Mouse (Mus musculus) gastrocnemius, adult 2 months (tissue): ENCODE results near the gene Adgrl3. TPM values are rescaled to one million over a fixed set of nuclear protein-coding genes. Genes with fewer than 3 reads are reported as not detected.
A peak's percentile ranks its signal among the peaks of the same experiment; 100 is the strongest.

ENCODE experiments used
- DNase-seq: peaks from one replicate; pipeline ENCODE4 v3.0.0; 2022
- H3K27ac ChIP-seq: fragments of 200-600 bp; 2 replicates; pipeline ENCODE4 v1.8.1; 2022; ENCODE audit warnings: mild to moderate bottlenecking
- H3K4me3 ChIP-seq: fragments of 200-600 bp; 2 replicates; pipeline ENCODE4 v1.8.1; 2022; ENCODE audit warnings: mild to moderate bottlenecking, moderate library complexity
- CTCF ChIP-seq: fragments of 200-600 bp; IDR thresholded peaks from 2 replicates; pipeline ENCODE4 v1.8.1; 2022; ENCODE audit warnings: antibody characterized with exemption, mild to moderate bottlenecking, moderate library complexity
- intact Hi-C: fragments of 180-260 bp; cut with DNase I; formaldehyde crosslinking; loops from one replicate; pipeline ENCODE4 v1.15.1; 2025
- total RNA-seq, 2 experiments: library from RNA; stranded (reverse); gene quantifications; 2 replicates each; pipeline ENCODE4 v1.2.3; 2021

Adgrl3 gene
- total RNA-seq, 2 experiments from 2014 or later, result 0.51 to 0.73 TPM

DNA sequence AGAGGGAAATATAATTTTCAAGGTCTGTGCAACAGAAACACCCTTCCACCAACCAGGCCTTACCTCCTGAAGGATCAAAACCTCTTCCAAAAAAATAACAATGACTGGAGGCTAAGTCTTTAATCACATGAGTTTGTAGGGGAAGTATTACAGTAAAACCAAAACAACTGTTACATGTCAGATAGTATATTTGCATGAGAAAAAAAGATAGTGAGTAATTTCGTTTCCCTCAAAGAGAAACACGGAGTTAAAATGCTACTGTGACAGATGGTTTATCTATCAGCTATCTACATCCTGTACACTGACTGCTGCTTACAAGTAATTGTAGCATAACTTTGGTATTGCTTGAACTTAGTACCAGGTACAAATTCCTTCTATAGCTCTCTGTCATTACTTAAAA is 616.2 kb downstream of the Adgrl3 start:
- DNase-seq, result no peak

GRCm38 (mm10) chr5:81638422-81638821 is 618.5 kb downstream of the Adgrl3 start:
- Histone ChIP-seq H3K27ac (no peak overlapping the region), H3K4me3 (no peak overlapping the region)
- intact Hi-C loops, result no loop called here
- no peak for DNase-seq
- TF ChIP-seq CTCF, result no peak

More for the DNA sequence above, 616.2 kb downstream of the Adgrl3 start:
- no peak for TF ChIP-seq CTCF
- H3K27ac ChIP-seq, result no peak overlapping the region
- no peak overlapping the region for H3K4me3 ChIP-seq
- intact Hi-C loops, result no loop called here

DNA sequence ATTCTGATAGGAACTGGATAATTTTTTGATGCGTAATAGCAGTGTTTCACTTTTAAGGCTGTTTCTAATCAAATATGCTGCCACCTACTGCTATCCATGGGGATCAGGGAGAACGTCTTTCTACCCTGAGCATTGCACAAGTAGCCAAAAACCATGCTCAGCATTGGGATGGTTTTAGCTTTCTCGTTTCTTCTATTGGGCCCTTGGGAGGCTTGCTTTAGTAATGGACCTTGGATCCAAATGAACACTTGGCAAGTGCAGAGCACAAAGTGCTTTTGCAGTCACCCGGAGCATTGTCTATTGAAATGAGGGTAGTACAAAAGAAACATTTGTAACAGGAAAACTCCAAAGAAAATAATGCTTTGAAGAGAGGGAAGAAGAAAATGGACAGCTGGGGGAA is 620.2 kb downstream of the Adgrl3 start:
- Histone ChIP-seq H3K4me3 (no peak overlapping the region), H3K27ac (no peak overlapping the region)
- TF ChIP-seq CTCF, result no peak
- intact Hi-C loops, result no loop called here
- DNase-seq, result no peak

DNA sequence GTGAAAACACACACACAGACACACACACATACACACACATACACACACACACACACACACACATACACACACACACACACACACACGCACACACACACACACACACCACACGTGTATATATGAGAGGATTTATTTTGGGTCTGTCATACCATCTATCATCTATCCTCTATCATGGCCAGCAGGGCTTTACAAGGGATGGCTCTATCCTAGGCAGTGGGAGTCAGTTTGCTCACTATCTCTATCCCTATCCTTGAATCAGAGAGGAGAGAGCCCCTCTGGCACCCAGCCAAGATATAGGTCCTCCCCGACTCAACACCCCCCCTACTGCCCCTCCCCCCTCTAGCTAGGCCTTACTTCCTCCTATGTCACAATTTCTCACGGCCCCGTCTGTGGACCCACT is 625.6 kb downstream of the Adgrl3 start:
- intact Hi-C loops, result no loop called here
- TF ChIP-seq CTCF, result no peak

GRCm38 (mm10) chr5:81653941-81654340 is 634.0 kb downstream of the Adgrl3 start:
- H3K27ac ChIP-seq, result no peak overlapping the region
- DNase-seq, result no peak
- no peak overlapping the region for H3K4me3 ChIP-seq
- no peak for TF ChIP-seq CTCF
- intact Hi-C loops, result no loop called here

More for the DNA sequence above, 625.6 kb downstream of the Adgrl3 start:
- Histone ChIP-seq H3K27ac (no peak overlapping the region), H3K4me3 (no peak overlapping the region)
- no peak for DNase-seq

DNA sequence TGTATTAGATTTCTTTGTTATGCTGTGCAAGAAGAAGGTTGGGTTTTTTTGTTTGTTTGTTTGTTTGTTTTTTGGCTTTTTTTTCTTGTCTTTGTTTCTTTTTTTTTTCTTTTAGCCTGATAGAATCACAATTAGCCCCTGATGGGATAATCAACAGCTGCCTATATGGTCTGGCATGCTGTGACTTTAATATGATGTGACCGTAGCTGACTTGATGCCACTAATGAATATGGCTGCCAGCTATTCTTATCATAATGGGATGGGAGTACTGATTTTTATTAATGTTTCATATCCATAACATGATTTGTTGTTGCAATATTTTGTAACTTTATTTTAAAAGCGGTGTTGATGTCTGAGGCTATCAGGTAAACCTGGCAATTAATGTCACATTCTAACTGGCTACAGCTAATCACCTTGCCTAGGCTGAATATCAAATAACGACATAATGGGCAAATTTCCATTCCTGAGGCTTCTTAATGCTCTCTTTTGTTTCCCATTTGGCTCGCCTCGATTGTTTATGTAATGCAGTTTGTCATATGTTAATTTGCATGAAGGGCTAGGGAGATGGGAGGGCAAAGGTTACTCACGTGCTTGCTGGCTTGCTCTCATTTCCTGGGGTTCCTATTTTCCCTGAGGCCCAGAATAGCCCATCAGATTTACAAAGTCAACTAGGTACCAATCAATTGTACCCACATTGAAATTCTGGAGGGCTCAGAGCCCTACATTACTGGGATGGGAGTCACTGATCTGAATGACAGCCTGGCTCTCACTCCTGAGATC is 641.9 kb downstream of the Adgrl3 start:
- intact Hi-C loops, result no loop called here
- H3K27ac ChIP-seq, result no peak overlapping the region
- DNase-seq, result no peak
- TF ChIP-seq CTCF, result no peak
- no peak overlapping the region for H3K4me3 ChIP-seq

DNA sequence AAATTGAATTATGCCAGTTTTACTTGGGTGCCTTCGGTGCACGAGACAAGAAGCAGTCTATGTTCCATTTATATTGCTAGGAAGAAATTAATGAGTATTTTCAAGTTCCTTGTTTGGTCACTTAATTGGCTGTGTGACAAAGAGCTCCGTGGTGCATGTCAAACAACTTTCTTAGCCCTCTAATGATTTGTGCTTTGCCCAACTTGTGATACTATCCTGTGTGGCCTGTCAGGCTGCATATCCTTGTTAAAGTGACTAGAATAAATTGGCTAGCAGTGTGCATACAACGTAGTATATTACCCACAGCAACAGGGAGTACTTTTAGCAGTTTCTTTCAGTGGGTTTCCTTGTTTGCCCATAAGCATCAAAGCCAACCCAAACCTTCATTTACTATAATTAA is 651.1 kb downstream of the Adgrl3 start:
- DNase-seq, result no peak
- intact Hi-C loops, result no loop called here
- H3K27ac ChIP-seq, result no peak overlapping the region
- no peak overlapping the region for H3K4me3 ChIP-seq
- no peak for TF ChIP-seq CTCF

GRCm38 (mm10) chr5:81674275-81674974 is 654.5 kb downstream of the Adgrl3 start:
- intact Hi-C loops, result no loop called here
- Histone ChIP-seq H3K27ac (no peak overlapping the region), H3K4me3 (no peak overlapping the region)
- no peak for TF ChIP-seq CTCF
- no peak for DNase-seq

DNA sequence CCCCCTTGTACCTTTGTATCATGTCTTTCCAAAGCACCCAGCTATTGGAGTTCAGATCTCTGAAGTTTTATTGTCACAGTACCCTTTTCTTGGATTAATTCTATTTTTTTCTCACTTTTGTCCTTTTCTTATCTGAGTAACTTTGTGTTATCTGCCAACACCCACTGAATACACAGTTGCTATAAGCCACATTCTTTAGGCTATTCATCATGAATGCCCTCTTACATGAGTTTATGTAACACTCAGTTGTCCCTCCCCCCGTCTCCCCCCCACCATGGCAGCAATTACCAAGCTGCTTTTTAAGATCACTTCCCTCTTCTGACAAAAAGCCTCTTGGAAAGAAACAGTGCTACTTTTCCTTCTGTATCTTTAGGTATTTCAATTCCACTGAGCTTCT is 655.0 kb downstream of the Adgrl3 start:
- intact Hi-C loops, result no loop called here
- DNase-seq, result no peak
- no peak for TF ChIP-seq CTCF

GRCm38 (mm10) chr5:81676896-81677295 is 657.0 kb downstream of the Adgrl3 start:
- no peak for TF ChIP-seq CTCF
- DNase-seq, result no peak
- intact Hi-C loops, result no loop called here
- no peak overlapping the region for H3K27ac ChIP-seq
- no peak overlapping the region for H3K4me3 ChIP-seq

More for the DNA sequence above, 655.0 kb downstream of the Adgrl3 start:
- Histone ChIP-seq H3K27ac (no peak overlapping the region), H3K4me3 (no peak overlapping the region)

GRCm38 (mm10) chr5:81686206-81686605 is 666.3 kb downstream of the Adgrl3 start:
- H3K27ac ChIP-seq, result no peak overlapping the region

GRCm38 (mm10) chr5:81686845-81687244 is 666.9 kb downstream of the Adgrl3 start:
- intact Hi-C loops, result no loop called here
- no peak for TF ChIP-seq CTCF
- Histone ChIP-seq H3K27ac (no peak overlapping the region), H3K4me3 (no peak overlapping the region)
- DNase-seq, result peak; percentile 19

More at GRCm38 (mm10) chr5:81686206-81686605, 666.3 kb downstream of the Adgrl3 start:
- no peak overlapping the region for H3K4me3 ChIP-seq
- intact Hi-C loops, result no loop called here
- no peak for TF ChIP-seq CTCF
- DNase-seq, result no peak

DNA sequence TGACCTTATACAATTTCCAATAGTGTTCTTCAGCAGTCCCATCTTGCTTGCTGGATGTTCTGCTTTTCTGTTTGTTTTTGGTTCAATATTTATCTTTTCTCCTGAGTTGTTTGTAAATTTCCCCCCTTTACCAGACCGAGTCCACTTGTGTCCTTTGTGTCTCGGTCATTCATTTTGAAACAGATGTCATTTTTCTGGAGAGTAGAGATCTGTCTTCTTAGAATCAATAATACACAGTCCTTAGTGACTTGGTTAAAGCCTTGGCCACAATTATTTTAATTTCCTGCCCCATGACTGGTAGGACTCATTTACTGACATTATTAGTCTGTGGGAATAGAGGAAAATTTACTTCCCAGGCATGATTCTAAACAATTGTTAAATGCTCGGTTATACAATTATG is 709.7 kb downstream of the Adgrl3 start:
- Histone ChIP-seq H3K4me3 (no peak overlapping the region), H3K27ac (no peak overlapping the region)
- intact Hi-C loops, result no loop called here
- TF ChIP-seq CTCF, result no peak
- no peak for DNase-seq

- no peak for TF ChIP-seq CTCF
- intact Hi-C loops, result no loop called here
- Histone ChIP-seq H3K4me3 (no peak overlapping the region), H3K27ac (no peak overlapping the region)
- DNase-seq, result no peak
Observed at GRCm38 (mm10) chr5:81736008-81736407, 716.1 kb downstream of the Adgrl3 start.
